ENCODE assay signal across 9 mouse cellular contexts in the genomic region with DNA sequence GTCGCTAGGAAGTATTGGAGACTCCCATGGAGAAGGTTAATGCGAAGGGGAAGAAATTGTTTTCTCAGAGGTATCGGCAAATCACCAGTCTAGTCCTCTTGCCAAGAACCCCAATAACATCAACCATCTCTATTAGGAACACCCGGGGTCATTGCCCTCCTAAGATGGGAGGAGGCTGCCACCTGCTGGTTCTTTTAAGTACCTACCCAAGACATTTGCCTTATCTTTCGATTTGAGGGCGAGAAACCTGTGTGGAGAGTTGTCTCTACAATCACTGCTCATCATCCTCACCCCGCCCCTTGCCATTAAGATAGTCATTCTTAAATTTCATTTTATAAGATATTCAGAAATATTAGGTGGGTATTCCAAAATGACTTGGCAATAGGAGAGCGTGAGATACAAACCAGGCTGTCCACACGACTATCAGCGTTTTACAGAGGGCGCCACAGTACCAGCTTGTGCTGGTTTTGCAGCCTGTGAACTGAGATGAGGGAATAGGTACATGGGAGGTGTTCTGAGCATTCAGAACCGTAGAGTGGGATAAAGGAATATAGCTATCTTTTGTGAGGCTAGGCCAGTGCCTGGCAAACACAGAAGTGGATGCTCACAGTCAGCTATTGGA.
DNase-seq lines count a peak whose midpoint lies in the region; ATAC-seq and TF ChIP-seq lines count a peak whose summit lies in the region.
"Had no signal": no experiment of that assay in that cellular context is flagged by ENCODE, and none has a peak within 500 bp of the region (broad histone marks: within the 10 kb centered on the region; RNA-seq: fewer than 3 reads in every experiment).

No protein-coding gene starts in this region.

- no peaks in the 10 kb centered on the region for H3K36me3 ChIP-seq in midbrain, postnatal 0 days (ENCODE audit: insufficient read depth, low read length)
- H3K36me3 ChIP-seq: G1E had no signal

- peak; percentile 93 for DNase-seq in heart, adult 11 months
- DNase-seq in heart, postnatal 25 days (ENCODE audit: low spot score) = no peak
- peak; percentile 62 for DNase-seq in kidney, adult 18-20 months
- DNase-seq in left cerebral cortex, postnatal 36 days (ENCODE audit: low spot score in 2 of 2) = peak; percentile 32 to 50
- peak; percentile 87 for DNase-seq in midbrain, postnatal 0 days (ENCODE audit: low spot score)
- DNase-seq in spleen, postnatal 10 days (ENCODE audit: low spot score in 2 of 2) = peak; percentile 18 to 67

- 41% methylated on average over 12 of the region's 12 CpGs for WGBS in midbrain, postnatal 0 days

- no peaks in the 10 kb centered on the region for H3K4me1 ChIP-seq in cortical plate, adult 2 months (ENCODE audit: control insufficient read depth, insufficient read depth, low read length)
- H3K4me1 ChIP-seq in midbrain, postnatal 0 days (ENCODE audit: insufficient read depth, low read length) = no peaks in the 10 kb centered on the region

- no peak overlapping the region for H3K9ac ChIP-seq in midbrain, postnatal 0 days (replicated peaks; ENCODE audit: low read length, poor library complexity, severe bottlenecking)

- ATAC-seq in granulocyte monocyte progenitor cell, adult 5-6 weeks (replicated peaks; ENCODE audit: poor library complexity, severe bottlenecking) = peak; percentile 91
- peak; percentile 80 for ATAC-seq in midbrain, postnatal 0 days (ENCODE audit: low FRiP score)

- no peak overlapping the region for H3K4me2 ChIP-seq in midbrain, postnatal 0 days (ENCODE audit: low read depth, low read length, poor library complexity, severe bottlenecking)

- TF ChIP-seq POLR2A in cortical plate, adult 2 months (IDR thresholded peaks at IDR 0.05; ENCODE audit: extremely low read depth, insufficient read depth, low read length) = no peak

- intact Hi-C loops in heart, postnatal 25 days (cut with DNase I) = loop anchor here (1.0 to 5.0 kb wide), 7 partner anchors 261 to 581 kb away; a partner anchor contains a TSS
- intact Hi-C loops in left cerebral cortex, postnatal 36 days (cut with DNase I) = loop anchor here (1.0 to 5.0 kb wide), 4 partner anchors 261 to 581 kb away; no protein-coding TSS in a partner anchor

- TF ChIP-seq CTCF in cortical plate, adult 2 months (IDR thresholded peaks at IDR 0.05; ENCODE audit: extremely low read depth, insufficient read depth, low read length) = peak; percentile 74
- peak; percentile 88 for TF ChIP-seq CTCF in midbrain, postnatal 0 days (IDR thresholded peaks at IDR 0.05)

- H3K9me3 ChIP-seq in midbrain, postnatal 0 days (ENCODE audit: low read length) = no peaks in the 10 kb centered on the region

- no peaks in the 10 kb centered on the region for H3K27me3 ChIP-seq in midbrain, postnatal 0 days (ENCODE audit: insufficient read depth, low read length)

- no peak overlapping the region for H3K27ac ChIP-seq in cortical plate, adult 2 months (ENCODE audit: insufficient read depth, low read length)
- H3K27ac ChIP-seq in midbrain, postnatal 0 days (ENCODE audit: low read depth, low read length) = no peak overlapping the region

- H3K4me3 ChIP-seq in cortical plate, adult 2 months (ENCODE audit: insufficient read depth, low read length) = no peak overlapping the region
- H3K4me3 ChIP-seq in midbrain, postnatal 0 days (ENCODE audit: low read depth, low read length) = no peak overlapping the region
